26 mouse cellular contexts compared by ENCODE assay signal in the genomic region with DNA sequence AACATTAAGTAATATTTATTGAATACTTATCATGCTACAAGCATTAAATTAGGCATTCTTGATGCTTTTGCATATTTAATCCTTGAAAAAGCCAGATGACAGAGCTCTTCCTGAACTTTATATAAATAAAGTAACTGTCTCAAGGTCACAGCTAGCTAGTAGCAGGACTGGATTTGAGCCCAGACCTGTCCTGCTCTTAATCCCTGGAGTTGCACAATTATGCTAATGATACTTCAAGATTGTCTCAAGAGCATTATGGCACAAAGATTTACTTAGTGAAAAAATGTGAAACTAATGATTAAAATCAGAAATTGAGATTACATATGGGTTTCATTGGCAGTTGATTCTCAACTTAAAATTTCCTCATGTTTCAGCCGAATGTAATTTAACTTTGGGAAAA.
DNase-seq lines count a peak whose midpoint lies in the region; ATAC-seq and TF ChIP-seq lines count a peak whose summit lies in the region.
"Had no signal": no experiment of that assay in that cellular context is flagged by ENCODE, and none has a peak within 500 bp of the region (broad histone marks: within the 10 kb centered on the region; RNA-seq: fewer than 3 reads in every experiment).

No protein-coding gene starts in this region.

- ATAC-seq in midbrain, postnatal 0 days (ENCODE audit: low FRiP score): no peak
- ATAC-seq in midbrain, embryonic 14.5 days (ENCODE audit: low FRiP score, low TSS enrichment): no peak
- ATAC-seq: forebrain, embryonic 13.5 days; inflammation-experienced regulatory T-cells, adult 6 months had no signal

- DNase-seq in cerebellum, postnatal 14 days: peak; percentile 10 to 30
- DNase-seq in cerebellum, adult 9-11 months: no peak
- DNase-seq in kidney, adult 2 months: peak; percentile 10
- DNase-seq in kidney, adult 8-10 months: no peak
- peak; percentile 61 for DNase-seq in midbrain, postnatal 0 days (ENCODE audit: low spot score)
- no peak for DNase-seq in midbrain, embryonic 14.5 days
- DNase-seq in layer of hippocampus, adult 11-12 months (ENCODE audit: low spot score): no peak
- DNase-seq: adrenal gland, postnatal 14 days; cerebellum, adult 8-10 months; gastrocnemius, postnatal 10 days; kidney, adult 18-20 months; kidney, postnatal 25 days; layer of hippocampus, postnatal 36 days; right cerebral cortex, adult 18-20 months; thymus, postnatal 36 days had no signal

- H3K27ac ChIP-seq in kidney, adult 2 months (ENCODE audit: insufficient read depth, low read depth, low read length): no peak overlapping the region
- no peak overlapping the region for H3K27ac ChIP-seq in midbrain, postnatal 0 days (ENCODE audit: low read depth, low read length)
- H3K27ac ChIP-seq in midbrain, embryonic 14.5 days (replicated peaks; ENCODE audit: low read depth, low read length): no peak overlapping the region
- H3K27ac ChIP-seq: embryonic facial prominence, embryonic 12.5 days; forebrain, embryonic 13.5 days; hindbrain, embryonic 12.5 days; limb, embryonic 15.5 days; liver, embryonic 14.5 days; lung, embryonic 15.5 days; midbrain, embryonic 10.5 days; neural tube, embryonic 15.5 days; stomach, embryonic 15.5 days had no signal

- no peaks in the 10 kb centered on the region for H3K27me3 ChIP-seq in kidney, adult 2 months (replicated peaks; ENCODE audit: control insufficient read depth, insufficient read depth, low read length)
- H3K27me3 ChIP-seq in midbrain, postnatal 0 days (ENCODE audit: insufficient read depth, low read length): no peaks in the 10 kb centered on the region
- no peaks in the 10 kb centered on the region for H3K27me3 ChIP-seq in midbrain, embryonic 14.5 days (ENCODE audit: control insufficient read depth, insufficient read depth, low read length)
- H3K27me3 ChIP-seq: embryonic facial prominence, embryonic 12.5 days; forebrain, embryonic 13.5 days; hindbrain, embryonic 12.5 days; limb, embryonic 15.5 days; lung, embryonic 15.5 days; neural tube, embryonic 15.5 days; stomach, embryonic 15.5 days had no signal

- H3K36me3 ChIP-seq in kidney, adult 2 months (ENCODE audit: control insufficient read depth, insufficient read depth, low read length): no peaks in the 10 kb centered on the region
- no peaks in the 10 kb centered on the region for H3K36me3 ChIP-seq in midbrain, postnatal 0 days (ENCODE audit: insufficient read depth, low read length)
- no peaks in the 10 kb centered on the region for H3K36me3 ChIP-seq in midbrain, embryonic 14.5 days (ENCODE audit: control insufficient read depth, insufficient read depth, low read length)
- H3K36me3 ChIP-seq: embryonic facial prominence, embryonic 12.5 days; hindbrain, embryonic 12.5 days; limb, embryonic 15.5 days; lung, embryonic 15.5 days; midbrain, embryonic 10.5 days; neural tube, embryonic 15.5 days; stomach, embryonic 15.5 days had no signal

- no peak overlapping the region for H3K9ac ChIP-seq in midbrain, postnatal 0 days (replicated peaks; ENCODE audit: low read length, poor library complexity, severe bottlenecking)
- H3K9ac ChIP-seq in midbrain, embryonic 14.5 days (replicated peaks; ENCODE audit: low read length): no peak overlapping the region
- H3K9ac ChIP-seq: embryonic facial prominence, embryonic 12.5 days; forebrain, embryonic 13.5 days; hindbrain, embryonic 12.5 days; limb, embryonic 15.5 days; liver, embryonic 14.5 days; lung, embryonic 15.5 days; neural tube, embryonic 15.5 days; stomach, embryonic 15.5 days had no signal

- no peak overlapping the region for H3K4me2 ChIP-seq in midbrain, postnatal 0 days (ENCODE audit: low read depth, low read length, poor library complexity, severe bottlenecking)
- no peak overlapping the region for H3K4me2 ChIP-seq in midbrain, embryonic 14.5 days (ENCODE audit: low read length)
- H3K4me2 ChIP-seq: embryonic facial prominence, embryonic 12.5 days; forebrain, embryonic 13.5 days; hindbrain, embryonic 12.5 days; limb, embryonic 15.5 days; lung, embryonic 15.5 days; neural tube, embryonic 15.5 days; stomach, embryonic 15.5 days had no signal

- H3K9me3 ChIP-seq in midbrain, postnatal 0 days (ENCODE audit: low read length): no peaks in the 10 kb centered on the region
- no peaks in the 10 kb centered on the region for H3K9me3 ChIP-seq in midbrain, embryonic 14.5 days (ENCODE audit: control insufficient read depth, low read length)
- H3K9me3 ChIP-seq: embryonic facial prominence, embryonic 12.5 days; forebrain, embryonic 13.5 days; hindbrain, embryonic 12.5 days; limb, embryonic 15.5 days; lung, embryonic 15.5 days; midbrain, embryonic 10.5 days; neural tube, embryonic 15.5 days; stomach, embryonic 15.5 days had no signal

- TF ChIP-seq POLR2A in kidney, adult 2 months (IDR thresholded peaks at IDR 0.05; ENCODE audit: low read depth, low read length): no peak

- 68% methylated on average over 1 of the region's 1 CpGs for WGBS in kidney, adult 2 months
- 94% methylated on average over 1 of the region's 1 CpGs for WGBS in midbrain, postnatal 0 days
- 86% methylated on average over 1 of the region's 1 CpGs for WGBS in midbrain, embryonic 14.5 days

- no peak for TF ChIP-seq CTCF in kidney, adult 2 months (conservative IDR thresholded peaks at IDR 0.05; ENCODE audit: insufficient read depth, insufficient read length, low read depth, low read length)
- no peak for TF ChIP-seq CTCF in midbrain, postnatal 0 days (IDR thresholded peaks at IDR 0.05)

- H3K4me3 ChIP-seq in kidney, adult 2 months (ENCODE audit: insufficient read depth, low read depth, low read length): no peak overlapping the region
- H3K4me3 ChIP-seq in midbrain, postnatal 0 days (ENCODE audit: low read depth, low read length): no peak overlapping the region
- H3K4me3 ChIP-seq in midbrain, embryonic 14.5 days (replicated peaks; ENCODE audit: low read depth, low read length): no peak overlapping the region
- H3K4me3 ChIP-seq: embryonic facial prominence, embryonic 12.5 days; erythroblast, embryonic 14.5 days; forebrain, embryonic 13.5 days; hindbrain, embryonic 12.5 days; limb, embryonic 15.5 days; lung, embryonic 15.5 days; midbrain, embryonic 10.5 days; neural tube, embryonic 15.5 days; stomach, embryonic 15.5 days had no signal

- no peaks in the 10 kb centered on the region for H3K4me1 ChIP-seq in kidney, adult 2 months (ENCODE audit: control insufficient read depth, insufficient read depth, low read length)
- no peaks in the 10 kb centered on the region for H3K4me1 ChIP-seq in midbrain, postnatal 0 days (ENCODE audit: insufficient read depth, low read length)
- no peaks in the 10 kb centered on the region for H3K4me1 ChIP-seq in midbrain, embryonic 14.5 days (ENCODE audit: control insufficient read depth, insufficient read depth, low read length)
- H3K4me1 ChIP-seq: embryonic facial prominence, embryonic 12.5 days; forebrain, embryonic 13.5 days; hindbrain, embryonic 12.5 days; limb, embryonic 15.5 days; lung, embryonic 15.5 days; midbrain, embryonic 10.5 days; neural tube, embryonic 15.5 days; stomach, embryonic 15.5 days had no signal

Comparison
In these comparisons a context has a peak if more than half of its experiments do, and no peak if none do; other contexts are left out.
1. DNase-seq: peak in cerebellum, postnatal 14 days (2 of 2), kidney, adult 2 months (single experiment) and midbrain, postnatal 0 days (single experiment); none in cerebellum, adult 9-11 months (single experiment), kidney, adult 8-10 months (0 of 2), midbrain, embryonic 14.5 days (single experiment) and layer of hippocampus, adult 11-12 months (single experiment).